Mouse (Mus musculus) CD4-positive helper T cell, adult 2 months (primary cell): ENCODE measurements at regions not wholly inside any gene's neighbourhood (a gene's known extent, or its start where the extent isn't known, plus 50 kb on each side); places are given as distances from the start of the nearest gene placed in this dataset.
"Not testable (repeated sequence)": the region's sequence is repeated elsewhere in the genome, so short reads cannot be mapped to it uniquely, and the experiment has no call there.

Source experiments
- DNase-seq: peaks from one replicate; pipeline ENCODE4 v3.0.0-alpha.2; 2012; ENCODE audit warnings: low read depth, missing footprints, low spot score

DNA sequence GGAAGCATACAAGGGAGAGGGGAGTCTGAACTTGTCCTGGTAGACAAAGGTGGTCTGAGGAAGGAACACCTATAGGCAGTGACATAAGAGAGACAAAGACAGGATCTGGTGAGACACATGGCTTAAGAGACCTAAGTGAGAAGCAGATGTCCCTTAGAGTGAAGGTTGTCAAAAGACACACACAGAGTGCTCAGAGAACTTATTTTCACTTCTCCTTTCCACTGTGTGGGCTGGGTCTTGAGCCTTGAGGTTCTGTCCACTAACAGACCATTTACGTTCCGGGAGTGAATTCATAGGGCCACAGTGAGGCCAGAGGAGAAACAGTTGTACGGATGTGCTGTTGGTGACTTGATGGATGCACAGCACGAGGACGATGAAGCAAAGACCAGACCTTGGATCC lies 422.8 kb downstream of the Tcerg1l start:
- no peak for DNase-seq

DNA sequence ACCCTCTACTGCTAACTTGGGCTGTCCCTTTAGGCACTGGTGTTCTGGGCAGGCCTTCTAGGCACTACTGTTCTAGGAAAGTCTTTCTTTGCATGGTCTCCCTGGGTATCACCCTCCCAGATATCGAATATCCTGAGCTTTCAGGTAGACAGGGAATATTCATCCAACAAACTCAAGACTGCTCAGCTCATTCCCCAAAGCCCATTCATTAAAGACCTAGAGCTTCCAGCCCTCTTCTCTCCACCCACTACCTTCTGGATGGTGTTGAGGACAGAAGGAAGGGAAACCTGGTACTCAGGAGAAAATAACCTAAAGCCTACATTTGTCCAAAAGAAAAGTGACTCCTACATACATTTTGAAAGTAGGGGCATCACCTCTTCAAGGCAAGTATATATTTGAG lies 420.0 kb downstream of the Tcerg1l start:
- DNase-seq = no peak

DNA sequence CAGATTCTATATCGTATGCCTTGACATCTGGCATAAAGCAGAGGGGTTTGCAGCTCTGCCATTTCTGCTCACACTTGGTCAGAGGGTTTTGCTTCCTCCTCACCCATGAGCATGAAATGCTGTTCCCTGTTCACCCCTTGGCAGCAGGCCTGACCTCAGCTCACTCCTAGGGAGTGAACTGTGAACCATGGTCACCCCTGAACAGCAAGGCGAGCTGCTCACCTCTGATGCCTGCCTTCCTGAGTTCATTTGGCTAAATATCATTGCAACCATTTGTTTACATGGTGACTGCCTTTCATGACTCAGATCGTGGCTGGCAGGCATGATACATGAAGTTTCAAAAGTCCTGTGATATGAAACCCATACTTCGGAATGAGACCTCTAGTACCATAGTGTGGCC lies 418.2 kb downstream of the Tcerg1l start:
- DNase-seq = no peak

DNA sequence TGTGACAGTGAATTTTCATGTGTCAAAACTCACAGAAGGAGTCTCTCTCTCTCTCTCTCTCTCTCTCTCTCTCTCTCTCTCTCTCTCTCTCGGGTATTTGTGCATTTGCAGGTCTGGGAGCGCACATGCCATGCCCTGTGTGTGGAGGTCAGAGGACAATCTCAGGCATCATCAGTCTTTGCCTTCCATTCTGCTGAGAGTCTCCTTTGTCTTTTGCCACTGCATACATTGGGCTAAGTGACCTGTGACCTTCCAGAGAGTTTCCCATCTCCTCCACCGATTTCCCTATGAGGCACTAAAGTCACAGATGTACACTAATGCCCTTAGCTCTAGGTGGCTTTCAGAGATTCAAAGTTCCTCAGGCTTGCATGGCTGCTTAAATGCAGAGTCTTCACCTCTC lies 391.7 kb downstream of the Tcerg1l start:
- no peak for DNase-seq

DNA sequence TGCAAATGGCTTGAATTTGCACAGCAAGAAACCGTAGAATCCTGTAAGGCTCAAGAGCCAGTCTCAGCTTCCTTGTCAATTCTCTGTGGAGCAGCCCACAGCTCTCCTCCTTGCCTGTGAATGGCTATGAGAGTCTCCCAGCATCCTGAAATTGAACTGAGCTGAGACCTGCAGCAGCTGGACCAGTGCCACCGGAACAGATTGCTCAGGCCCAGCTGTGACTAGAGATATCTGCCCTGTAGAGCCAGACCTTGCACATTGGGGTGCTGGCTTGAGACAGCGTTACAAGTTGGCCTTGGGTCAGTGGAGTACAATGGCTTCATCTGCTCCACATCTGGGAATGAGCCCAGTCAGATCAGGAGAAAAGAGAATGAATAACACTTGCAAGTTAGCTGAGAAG lies 390.6 kb downstream of the Tcerg1l start:
- DNase-seq = no peak

DNA sequence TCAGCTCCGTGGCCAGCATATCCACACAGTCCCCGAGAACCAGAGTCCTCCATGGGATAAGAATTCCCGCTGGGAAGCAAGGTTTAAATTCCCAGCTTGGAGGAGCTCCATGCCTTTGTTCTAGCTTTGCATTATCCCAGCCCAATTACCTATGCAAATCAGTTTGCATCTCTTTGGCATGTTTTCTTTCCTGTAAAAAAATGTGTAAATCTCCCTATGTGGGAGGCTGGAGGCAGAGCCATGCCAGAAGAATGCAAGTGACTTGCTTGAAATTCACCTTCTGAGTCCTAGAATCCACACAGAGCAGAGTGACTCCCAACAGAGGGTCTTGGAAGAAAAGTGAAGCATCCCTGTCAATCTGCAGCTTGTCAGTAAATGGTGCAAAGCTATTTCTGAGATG lies 388.9 kb downstream of the Tcerg1l start:
- DNase-seq = no peak

DNA sequence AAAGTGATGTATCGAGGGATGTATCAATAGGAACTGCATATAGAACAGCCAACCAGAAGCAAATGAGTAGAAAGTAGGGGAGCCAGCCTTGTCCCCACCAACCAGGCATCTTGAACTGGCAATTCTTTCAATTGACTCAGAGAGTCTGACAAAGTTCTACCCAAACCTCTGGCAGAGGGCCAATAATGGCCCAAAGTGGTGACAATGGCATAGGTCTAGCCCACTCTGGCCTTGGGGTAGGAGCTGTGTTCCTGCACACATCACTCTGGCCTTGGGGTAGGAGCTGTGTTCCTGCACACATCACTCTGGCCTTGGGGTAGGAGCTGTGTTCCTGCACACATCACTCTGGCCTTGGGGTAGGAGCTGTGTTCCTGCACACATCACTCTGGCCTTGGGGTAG lies 373.5 kb downstream of the Tcerg1l start:
- DNase-seq = not testable (repeated sequence)

DNA sequence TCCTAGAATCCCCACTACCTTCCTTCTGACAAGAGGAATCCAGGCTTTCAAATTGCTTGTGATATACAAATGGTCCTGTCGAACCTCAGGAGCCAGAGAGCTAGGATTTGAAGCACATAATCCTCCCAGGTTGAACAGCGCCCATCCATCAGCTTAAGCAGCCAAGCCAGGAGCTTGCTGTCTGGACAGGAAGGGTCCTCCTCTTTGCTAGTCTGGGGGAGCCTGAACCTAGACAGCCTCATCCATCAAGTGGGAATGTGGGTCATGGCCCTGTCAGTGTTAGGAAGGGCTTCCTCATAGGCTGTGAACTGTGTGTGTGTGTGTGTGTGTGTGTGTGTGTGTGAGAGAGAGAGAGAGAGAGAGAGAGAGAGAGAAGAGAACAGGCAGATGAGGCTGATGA lies 345.8 kb downstream of the Tcerg1l start:
- no peak for DNase-seq

DNA sequence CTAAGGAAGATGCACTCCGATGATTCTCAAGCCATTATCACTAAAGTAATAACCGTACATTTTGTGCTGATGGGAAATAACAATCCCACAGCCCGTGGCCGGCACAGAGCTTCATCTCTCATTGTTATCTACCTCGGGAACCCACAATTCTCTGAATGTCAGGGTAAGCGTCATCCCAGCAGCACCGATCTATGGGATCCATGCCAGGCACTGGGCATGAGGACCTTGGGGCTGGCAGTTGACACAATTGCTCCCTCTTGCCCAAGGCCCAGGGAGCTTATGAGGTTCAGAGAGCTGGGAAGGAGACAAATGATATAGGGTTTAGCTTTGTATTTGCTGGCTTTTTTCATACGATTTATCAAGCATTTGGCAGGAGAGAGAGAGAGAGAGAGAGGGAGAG lies 342.8 kb downstream of the Tcerg1l start:
- DNase-seq = no peak

DNA sequence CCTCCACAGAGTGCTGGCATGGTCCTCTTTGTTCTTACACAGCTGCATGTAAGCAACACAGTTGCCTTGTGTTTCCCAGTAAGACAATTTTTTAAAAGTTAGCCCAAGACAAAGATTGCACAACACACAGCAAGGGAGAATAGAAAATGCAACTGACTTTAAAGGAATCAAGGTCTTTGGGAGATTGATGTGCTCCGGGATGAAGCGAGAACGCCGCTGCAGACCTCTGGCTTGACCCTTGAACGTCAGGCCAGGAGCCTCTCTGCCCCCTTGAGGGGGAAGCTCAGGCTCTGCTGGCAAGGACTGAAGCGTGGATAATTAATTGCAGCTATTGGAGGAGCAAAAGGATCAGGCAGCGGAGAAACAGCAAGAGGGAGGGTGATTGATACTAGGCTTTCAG lies 336.4 kb downstream of the Tcerg1l start:
- no peak for DNase-seq

DNA sequence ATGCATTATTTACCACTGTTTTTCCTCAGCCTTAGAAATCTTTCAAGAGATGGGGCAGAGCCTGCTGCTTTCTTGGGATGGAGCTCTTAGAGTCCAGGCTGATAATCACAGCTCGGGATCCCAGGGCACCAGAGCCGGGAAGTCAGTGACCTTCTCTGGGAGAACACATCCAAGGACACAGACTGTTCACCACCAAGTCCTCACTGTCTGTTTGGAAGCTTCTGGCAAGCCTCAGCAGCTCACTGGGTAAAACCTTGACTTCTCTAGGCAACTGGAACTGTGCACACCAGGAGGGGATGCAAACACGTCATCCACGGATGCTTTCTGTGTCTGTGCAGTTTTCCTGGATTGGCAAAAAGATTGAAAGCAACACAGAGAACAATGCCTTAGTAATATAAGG lies 330.6 kb downstream of the Tcerg1l start:
- no peak for DNase-seq

DNA sequence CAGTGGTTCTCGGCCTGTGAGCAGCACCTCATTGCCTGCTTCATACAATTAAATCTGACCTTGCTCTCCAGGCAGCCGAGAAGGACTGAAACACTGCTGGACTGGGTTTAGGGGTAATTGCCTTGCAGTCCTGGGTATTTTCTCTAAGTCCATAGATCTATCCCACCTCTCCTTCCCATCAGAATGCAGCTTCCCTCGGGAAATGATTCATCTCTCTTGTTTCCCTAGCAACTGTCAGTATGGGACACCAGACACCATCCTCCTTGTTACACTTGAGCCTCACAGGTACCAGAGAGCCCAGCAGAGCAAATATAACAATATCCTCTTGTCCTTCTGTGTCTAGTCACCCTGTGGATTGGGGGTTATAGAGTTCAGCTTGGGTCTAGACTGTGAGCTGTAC lies 322.3 kb downstream of the Tcerg1l start:
- no peak for DNase-seq

DNA sequence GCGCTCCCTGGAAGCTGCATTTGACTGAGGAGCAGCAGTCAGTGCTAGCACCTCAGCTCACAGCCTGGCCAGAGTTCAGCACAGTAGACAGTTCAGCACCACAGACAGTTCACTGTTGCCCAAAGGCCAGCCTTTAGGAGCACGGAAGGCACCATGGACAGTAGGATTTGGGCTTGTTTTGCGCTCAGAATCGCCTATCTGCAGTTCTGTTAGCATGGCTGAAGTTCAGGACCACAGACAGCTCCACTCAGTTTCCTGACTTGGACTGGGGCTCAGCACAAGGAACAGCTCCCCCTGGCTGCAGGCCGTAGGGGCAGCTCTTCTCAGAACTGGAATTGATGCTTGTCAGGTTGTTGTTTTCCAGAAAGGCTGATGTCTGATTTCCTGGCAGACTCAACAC lies 313.6 kb downstream of the Tcerg1l start:
- no peak for DNase-seq

DNA sequence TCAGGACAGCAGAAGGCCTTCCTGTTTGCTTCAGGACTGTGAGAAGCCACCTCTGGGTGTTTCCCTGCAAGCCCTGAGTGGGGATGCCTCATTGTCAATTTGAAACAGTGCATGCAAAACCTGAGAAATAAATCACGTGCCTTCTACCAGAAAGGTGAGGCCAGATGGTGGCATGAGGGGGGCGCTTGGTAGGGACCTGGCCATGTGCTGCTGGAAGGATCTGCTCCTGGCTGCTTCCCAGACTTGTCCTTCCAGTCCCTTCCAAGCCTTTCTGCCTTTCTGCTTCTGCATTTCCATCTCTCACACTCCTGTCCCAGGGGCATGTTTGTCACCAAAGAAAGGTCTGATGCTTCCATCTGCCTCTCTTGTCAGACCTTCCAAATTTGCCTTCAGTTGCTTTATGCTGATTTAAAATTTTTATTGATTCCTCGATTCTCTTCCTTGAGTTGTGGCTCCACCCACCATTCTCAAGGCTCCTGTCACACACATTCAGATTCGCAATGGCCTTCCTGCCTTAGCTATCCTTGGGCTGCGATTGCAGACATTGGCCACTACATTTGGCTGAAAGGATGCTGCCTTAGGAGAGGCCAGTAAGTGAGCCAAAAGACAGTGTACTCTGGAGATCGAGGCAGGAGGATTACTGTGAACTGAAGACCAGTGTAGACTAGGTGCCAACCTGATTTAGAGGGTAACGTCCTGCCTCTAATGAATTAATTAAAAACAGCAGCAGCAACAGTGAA lies 289.9 kb downstream of the Tcerg1l start:
- no peak for DNase-seq

DNA sequence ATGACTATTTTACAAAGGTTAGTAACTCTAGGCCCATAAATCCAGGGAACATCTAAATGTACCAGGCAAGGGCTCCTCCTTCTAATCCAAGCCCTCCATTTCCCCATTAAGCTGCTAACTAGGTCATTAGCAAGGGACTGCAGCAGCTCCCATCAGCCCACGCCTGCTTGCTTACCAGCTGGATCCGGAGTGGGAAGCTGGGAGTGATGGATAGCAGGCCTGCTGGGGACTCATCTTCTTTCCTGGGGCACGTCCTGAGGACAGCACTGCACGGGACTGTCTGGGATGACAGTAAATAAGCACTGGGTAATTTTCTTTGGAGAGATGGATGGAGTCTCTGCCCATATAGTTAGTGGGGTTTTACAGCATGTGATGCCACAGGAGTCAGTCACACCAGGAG lies 276.0 kb downstream of the Tcerg1l start:
- DNase-seq = peak; percentile 3

DNA sequence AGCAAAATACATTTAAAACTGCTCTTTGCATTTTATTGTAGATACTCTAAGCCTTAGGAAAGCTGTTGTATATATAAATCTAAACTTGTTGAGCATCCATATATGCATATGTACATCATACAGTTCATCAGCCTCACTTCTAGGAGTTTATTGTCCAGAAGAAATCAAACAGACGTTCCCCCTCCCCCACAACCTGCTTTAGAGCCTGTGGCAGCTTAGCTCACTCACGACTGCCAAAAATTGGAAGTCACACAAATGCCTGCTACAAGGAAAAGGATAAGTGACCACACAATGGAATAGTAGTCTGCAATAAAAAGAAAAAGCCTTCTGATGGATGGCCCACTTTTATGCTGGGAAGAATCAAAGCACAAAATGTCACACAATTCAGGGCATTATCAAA lies 267.8 kb downstream of the Tcerg1l start:
- DNase-seq = no peak

DNA sequence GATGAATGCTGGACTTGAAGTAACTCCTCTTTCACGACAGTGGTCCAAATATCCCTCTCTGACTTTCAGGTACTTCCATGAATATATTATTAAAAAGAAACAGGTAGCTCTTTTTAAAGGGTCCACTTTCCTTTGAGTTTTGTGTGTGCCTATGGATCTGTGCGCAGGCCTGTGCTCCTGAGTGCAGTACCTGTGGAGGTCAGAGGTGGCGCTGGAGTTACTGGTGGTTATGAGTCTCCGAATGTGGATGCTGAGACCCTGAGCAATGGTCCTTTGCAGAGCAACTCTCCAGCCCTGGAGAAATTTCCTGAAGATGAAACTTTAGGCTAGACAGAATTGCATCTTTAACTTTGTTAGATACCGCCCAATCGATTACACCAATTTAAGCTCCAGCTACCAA lies 264.1 kb downstream of the Tcerg1l start:
- no peak for DNase-seq

DNA sequence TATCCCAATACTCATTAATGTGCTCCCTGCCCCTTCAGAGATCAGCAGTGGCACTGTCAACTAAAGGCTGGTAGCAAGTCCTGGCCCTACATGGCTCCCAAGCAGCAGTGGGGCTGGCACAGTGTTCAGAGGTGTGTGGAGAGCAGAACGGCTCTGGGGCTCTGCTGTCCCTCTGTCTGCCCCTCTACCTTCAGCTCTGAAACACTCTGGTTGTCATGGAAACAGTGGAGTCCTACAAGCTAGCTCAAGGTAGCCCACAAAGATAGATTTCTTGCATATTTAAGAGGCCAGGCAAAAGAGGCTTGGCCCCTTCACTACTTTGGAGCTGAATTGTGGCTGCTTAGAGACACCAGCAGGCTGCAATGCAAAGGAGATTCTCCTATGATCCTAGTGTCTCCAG lies 259.6 kb downstream of the Tcerg1l start:
- DNase-seq = no peak

DNA sequence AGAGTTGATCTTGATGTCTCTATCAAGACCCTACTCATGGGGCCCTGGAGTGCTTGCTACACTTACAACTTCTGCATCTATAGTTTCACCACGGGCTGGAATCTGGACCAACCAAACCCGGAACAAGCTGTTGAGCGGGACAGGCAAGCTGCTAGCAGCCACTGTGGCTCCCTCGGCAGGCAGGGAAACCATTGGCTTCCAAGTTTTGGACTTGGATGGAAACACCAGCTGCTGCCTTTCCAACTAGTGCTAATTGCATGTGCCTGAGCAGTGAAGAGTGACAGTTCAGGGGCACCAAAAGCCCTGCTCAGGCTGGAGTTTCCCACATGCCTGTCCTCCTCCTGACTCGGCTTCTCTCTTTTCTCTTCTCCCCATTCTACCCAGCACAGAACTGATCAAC lies 257.8 kb downstream of the Tcerg1l start:
- DNase-seq = no peak

DNA sequence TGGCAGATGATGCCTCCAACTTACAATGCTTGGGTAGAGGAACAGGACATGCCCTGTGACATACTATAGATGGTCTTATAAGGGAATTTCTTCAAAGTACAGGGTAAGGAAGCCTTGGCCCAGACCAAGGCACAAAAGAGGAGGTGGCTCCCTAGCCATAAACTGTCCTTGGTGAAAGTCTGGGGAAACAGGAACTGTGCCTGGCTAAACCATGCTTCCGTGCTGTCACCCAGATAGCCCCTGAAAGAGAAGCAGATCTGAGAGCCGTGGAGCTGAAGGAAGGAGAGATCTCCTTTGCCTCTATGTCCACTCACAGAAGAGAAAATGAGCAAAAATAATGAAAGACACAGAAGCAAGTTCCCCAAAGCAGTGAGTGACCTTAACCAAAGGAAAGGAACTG lies 248.0 kb downstream of the Tcerg1l start:
- DNase-seq = no peak

DNA sequence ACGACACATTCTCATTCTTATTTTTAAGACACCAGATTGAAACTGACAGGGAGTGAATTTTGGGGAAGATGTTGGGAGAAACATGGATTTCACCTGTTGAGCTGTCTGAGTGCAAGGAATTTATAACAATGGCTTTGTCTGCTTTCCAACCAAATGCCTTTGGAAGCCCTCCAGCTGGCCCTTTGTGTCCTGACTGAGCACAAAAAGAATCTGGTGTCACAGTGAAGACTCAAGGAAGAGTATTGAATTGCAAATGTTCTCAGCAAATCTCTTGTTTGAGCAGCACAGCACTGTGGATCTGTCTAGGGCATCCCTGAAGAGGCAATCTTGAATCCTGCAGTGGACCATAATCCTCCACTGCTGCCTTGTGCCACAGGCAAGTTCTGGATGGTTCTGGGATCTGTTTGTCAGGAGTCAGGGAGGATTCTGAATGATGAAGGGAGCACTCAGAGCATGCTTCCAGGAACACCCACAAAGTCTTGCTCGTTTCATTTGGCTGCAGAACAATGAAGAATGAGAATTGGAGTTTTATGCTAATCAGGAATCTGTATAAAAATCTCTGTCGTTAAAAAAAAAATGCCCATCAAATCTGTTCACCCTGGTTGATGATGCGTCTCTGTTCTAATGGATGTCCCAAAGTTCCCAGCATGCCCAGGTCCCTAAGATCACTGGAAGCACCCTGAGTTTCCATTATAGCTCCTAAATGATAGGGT lies 243.9 kb downstream of the Tcerg1l start:
- no peak for DNase-seq
